Mouse (Mus musculus) hindbrain, embryonic 10.5 days (tissue): ENCODE results near the gene Nasp. TPM values are rescaled to one million over a fixed set of nuclear protein-coding genes. Genes with fewer than 3 reads are reported as not detected.

Source experiments
- DNase-seq: peaks from one replicate; pipeline ENCODE4 v3.0.0-alpha.2; 2017; ENCODE audit warnings: low spot score
- H3K27ac ChIP-seq: fragments of 300-500 bp; sonication (generic); 2 replicates; pipeline ENCODE4 v1.5.1; 2016; ENCODE audit warnings: mild to moderate bottlenecking, moderate library complexity
- H3K27me3 ChIP-seq: fragments of 300-500 bp; sonication (generic); 2 replicates; pipeline ENCODE4 v1.6.1; 2016; ENCODE audit warnings: mild to moderate bottlenecking; ENCODE audit not compliant: poor library complexity, insufficient read depth, severe bottlenecking
- H3K36me3 ChIP-seq: fragments of 300-500 bp; sonication (generic); 2 replicates; pipeline ENCODE4 v1.6.1; 2016; ENCODE audit warnings: mild to moderate bottlenecking, moderate library complexity
- H3K4me1 ChIP-seq: fragments of 300-500 bp; sonication (generic); replicated peaks from 2 replicates; pipeline ENCODE4 v1.6.1; 2016; ENCODE audit warnings: mild to moderate bottlenecking
- H3K4me3 ChIP-seq: fragments of 300-500 bp; sonication (generic); 2 replicates; pipeline ENCODE4 v1.5.1; 2016; ENCODE audit warnings: mild to moderate bottlenecking, moderate library complexity
- H3K9me3 ChIP-seq: fragments of 300-500 bp; sonication (generic); 2 replicates; pipeline ENCODE4 v1.6.1; 2016; ENCODE audit warnings: mild to moderate bottlenecking, moderate library complexity
- WGBS: fragments of 180-500 bp; shearing (Covaris S2); methylation state at CpG from one replicate; pipeline ENCODE4 v1.1.7; 2016; 5-methylcytosine and 5-hydroxymethylcytosine counted together
- polyA plus RNA-seq: library from polyadenylated mRNA; unstranded; fragments of >200 nt; fragmentation: Nextera tagmentation; extraction: Ambion mirVana; gene quantifications from 2 replicates; pipeline ENCODE4 v1.2.1, GENCODE M21; 2016

Nasp gene
- polyA plus RNA-seq, 1 experiment from 2014 or later = 178 TPM

DNA sequence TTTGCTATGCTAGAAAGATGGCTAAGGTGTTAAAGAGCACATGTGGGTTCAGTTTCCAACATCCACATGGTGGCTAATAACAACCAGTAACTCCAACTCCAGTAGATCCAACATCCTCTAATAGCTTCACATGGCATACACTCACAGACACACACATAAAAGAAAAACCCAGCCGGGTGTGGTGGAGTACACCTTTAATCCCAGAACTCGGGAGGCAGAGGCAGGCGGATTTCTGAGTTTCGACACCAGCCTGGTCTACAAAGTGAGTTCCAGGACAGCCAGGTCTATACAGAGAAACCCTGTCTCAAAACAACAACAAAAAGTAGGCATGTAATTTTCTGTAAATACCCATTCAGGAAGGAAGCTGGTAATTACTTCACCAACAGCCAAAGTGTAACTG, 2.9 kb downstream of the Nasp start:
- Histone ChIP-seq H3K4me1 (peaks cover 21% of the 10 kb centered on the region), H3K27me3 (no peaks in the 10 kb centered on the region), H3K36me3 (peaks cover 57% of the 10 kb centered on the region), H3K4me3 (peak overlapping the region; percentile 94), H3K9me3 (no peaks in the 10 kb centered on the region), H3K27ac (no peak overlapping the region)
- 91% methylated on average over 4 of the region's 4 CpGs for WGBS
- DNase-seq = no peak

DNA sequence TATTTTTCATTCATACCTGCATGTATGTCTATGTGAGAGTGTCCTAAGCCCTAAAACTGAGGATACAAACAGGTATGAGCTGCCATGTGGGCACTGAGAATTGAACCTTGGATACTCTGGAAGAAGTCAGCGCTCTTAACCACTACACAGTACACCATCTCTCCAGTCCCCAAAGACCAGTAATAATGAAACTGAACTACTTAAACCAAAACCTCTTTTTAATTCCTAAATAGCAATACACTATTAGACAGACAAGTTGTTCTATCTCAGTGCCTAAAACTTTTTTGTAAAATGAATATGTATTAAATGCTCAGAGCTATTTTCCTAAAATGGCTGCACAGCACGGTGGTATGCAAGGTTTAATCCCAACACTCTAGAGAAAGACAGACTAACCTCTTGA, 12.5 kb downstream of the Nasp start:
- H3K27me3 ChIP-seq = no peaks in the 10 kb centered on the region
- no peak overlapping the region for H3K27ac ChIP-seq
- 97% methylated on average over 2 of the region's 2 CpGs for WGBS
- no peaks in the 10 kb centered on the region for H3K4me1 ChIP-seq
- no peak overlapping the region for H3K4me3 ChIP-seq
- DNase-seq = no peak
- peaks cover 100% of the 10 kb centered on the region for H3K36me3 ChIP-seq
- no peaks in the 10 kb centered on the region for H3K9me3 ChIP-seq

DNA sequence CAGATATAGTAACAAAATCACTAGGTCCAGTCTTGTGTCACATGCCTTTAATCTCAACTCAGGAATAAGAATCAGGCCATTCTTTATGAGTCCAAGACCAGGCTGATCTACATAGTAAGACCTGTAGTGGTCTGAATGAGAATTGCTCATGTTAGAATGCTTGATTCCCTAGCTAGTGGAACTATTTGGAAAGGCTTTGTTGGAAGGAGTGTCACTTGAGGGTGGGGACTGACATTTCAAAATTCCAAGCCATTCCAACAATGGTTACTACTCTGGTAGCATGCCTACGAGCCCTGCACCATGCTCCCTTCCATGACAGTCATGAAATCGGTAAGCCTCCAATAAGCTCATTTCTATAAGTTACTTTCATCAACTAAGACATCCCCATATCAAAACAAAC, 15.1 kb downstream of the Nasp start:
- H3K27me3 ChIP-seq = no peaks in the 10 kb centered on the region
- 92% methylated on average over 2 of the region's 2 CpGs for WGBS
- no peak overlapping the region for H3K4me3 ChIP-seq
- no peaks in the 10 kb centered on the region for H3K4me1 ChIP-seq
- DNase-seq = no peak
- H3K36me3 ChIP-seq = peaks cover 100% of the 10 kb centered on the region
- H3K9me3 ChIP-seq = no peaks in the 10 kb centered on the region
- H3K27ac ChIP-seq = no peak overlapping the region

DNA sequence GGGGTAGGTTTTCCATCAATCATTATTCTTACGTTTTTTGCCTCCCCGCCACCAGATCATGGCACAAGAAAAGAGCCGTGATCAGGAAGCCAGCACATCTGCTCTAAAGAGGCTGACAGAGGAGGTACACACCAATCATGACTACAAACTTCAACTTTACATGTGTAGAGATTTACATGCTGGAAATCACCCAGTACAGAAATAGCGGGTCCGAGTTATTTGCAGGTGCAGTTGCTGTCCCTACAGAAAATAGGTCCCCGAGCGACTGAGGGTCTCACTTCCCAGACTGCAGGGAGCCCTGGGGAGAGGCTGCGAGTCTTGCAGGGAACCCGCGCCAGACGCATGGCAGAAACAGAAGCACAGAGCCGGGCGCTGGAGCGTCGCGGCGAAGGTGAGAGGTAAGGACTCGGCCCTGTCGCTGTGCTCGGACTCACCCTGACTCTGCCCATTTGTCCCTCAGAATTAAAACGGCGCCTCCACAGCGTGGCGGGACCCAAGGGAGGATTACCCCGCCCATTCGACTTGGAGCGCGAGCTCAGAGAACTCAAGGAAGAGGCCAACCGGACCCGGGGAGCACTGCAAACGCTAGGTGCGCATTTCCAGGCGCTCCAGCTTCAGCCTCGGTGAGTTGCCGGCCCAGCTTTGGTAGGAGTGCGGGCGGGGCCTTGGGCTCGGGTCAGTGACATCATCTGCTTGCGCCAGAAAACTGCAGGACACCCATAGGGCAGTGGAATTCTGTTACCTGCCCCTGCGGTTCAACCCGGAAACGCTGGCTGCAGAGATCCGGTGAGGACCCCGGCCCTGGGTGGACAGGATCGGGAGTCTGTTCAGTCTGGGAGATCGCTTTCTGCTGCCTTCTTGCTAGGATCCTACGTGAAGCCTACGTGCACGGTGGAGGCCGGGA, 30.5 kb downstream of the Nasp start:
- H3K4me3 ChIP-seq = peak overlapping the region; percentile 74
- H3K9me3 ChIP-seq = no peaks in the 10 kb centered on the region
- peaks cover 25% of the 10 kb centered on the region for H3K4me1 ChIP-seq
- no peaks in the 10 kb centered on the region for H3K27me3 ChIP-seq
- H3K36me3 ChIP-seq = peaks cover 63% of the 10 kb centered on the region
- peak; percentile 90 for DNase-seq
- H3K27ac ChIP-seq = peak overlapping the region; percentile 84
- 1% methylated on average over 50 of the region's 50 CpGs for WGBS

DNA sequence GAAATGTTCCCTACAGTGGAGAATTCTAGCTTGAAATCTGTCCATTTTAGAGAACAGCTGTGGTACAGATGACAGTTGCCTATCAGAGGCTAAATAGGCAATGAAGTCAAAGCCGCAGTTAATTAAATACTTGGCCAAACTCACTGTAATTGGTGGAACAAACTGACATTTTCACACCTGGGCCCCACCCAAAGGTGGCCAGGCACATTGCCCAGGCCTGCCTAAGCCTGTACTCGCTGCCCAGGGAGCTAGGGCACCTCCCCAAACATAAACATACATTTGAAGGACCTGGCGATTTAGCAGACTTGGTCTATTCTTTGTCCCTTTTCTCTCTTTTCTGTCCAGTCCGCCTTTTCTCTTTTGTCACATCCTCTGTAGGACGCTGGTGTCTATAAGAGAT, 31.4 kb downstream of the Nasp start, which contains the start of gene Ccdc17:
Gene Ccdc17 (plus strand): TSS at position 276 of the 400 bp plus-strand sequence.
- Histone ChIP-seq H3K27ac (peak within 1 kb of the TSS; percentile 84), H3K27me3 (no peaks in the 10 kb centered on the region), H3K9me3 (no peaks in the 10 kb centered on the region), H3K4me1 (peaks cover 25% of the 10 kb centered on the region), H3K36me3 (peaks cover 63% of the 10 kb centered on the region), H3K4me3 (peak within 1 kb of the TSS; percentile 74)
- WGBS = 28% methylated on average over 5 of the region's 5 CpGs
- DNase-seq = no peak

DNA sequence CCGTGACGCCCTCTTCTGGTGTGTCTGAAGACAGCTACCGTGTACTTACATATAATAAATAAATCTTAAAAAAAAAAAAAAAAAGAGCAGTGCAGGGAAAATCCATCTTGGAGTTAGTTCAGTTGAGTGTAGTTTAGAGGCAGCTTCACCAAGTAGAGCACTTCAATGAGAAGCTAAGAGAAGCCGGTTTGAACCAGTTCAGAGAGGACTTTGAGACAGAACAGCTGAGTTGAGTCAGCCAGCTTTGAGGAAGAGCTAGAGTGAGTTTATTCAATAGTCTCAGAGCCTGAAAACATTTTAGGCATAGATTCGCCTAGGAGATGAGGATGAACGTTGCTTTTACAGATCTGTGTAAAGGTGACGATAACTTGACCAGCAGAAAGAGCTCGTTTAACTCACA, 31.9 kb downstream of the Nasp start:
- H3K27ac ChIP-seq = no peak overlapping the region
- no peaks in the 10 kb centered on the region for H3K9me3 ChIP-seq
- no peaks in the 10 kb centered on the region for H3K27me3 ChIP-seq
- no peak for DNase-seq
- H3K36me3 ChIP-seq = peaks cover 63% of the 10 kb centered on the region
- peaks cover 25% of the 10 kb centered on the region for H3K4me1 ChIP-seq
- no peak overlapping the region for H3K4me3 ChIP-seq
- 80% methylated on average over 8 of the region's 8 CpGs for WGBS

DNA sequence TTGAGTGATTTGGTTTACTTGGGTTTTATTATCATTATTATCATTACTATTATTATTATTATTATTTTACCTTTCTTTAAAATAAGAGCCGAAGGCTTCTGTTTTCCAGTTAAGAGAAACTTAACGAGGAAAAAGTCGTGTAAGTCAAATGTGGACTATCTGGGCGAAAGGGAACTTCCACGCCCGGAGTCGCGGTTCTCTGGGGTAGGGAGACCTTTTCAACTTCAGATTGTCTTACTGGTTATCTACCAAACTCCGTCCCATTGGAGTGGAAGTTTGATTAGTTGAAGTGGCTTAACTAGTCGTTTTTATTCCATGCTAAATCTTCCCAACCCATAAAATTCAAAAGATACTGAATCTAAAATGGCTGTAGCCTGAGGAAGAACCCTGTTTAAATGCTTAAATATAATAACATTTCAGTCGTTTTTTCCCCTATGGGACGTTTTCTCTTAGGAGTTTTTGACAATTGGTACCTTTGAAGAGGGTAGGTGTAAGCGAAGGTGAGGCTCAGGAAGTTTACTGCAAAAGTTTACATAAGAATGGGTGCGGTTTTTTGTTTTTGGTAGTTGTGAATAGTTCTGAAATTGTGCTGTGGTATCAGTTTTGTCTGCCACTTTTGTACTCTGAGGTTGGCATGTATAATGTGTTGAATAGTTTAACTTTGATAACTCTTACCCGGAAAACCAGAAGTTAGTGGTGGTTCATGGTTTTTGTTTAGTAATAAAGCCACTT, 69.4 kb downstream of the Nasp start:
- Histone ChIP-seq H3K36me3 (peaks cover 36% of the 10 kb centered on the region), H3K9me3 (no peaks in the 10 kb centered on the region), H3K27me3 (no peaks in the 10 kb centered on the region), H3K4me3 (peak overlapping the region; percentile 82), H3K4me1 (peaks cover 24% of the 10 kb centered on the region), H3K27ac (peak overlapping the region; percentile 95)
- WGBS = 7% methylated on average over 15 of the region's 15 CpGs
- no peak for DNase-seq

DNA sequence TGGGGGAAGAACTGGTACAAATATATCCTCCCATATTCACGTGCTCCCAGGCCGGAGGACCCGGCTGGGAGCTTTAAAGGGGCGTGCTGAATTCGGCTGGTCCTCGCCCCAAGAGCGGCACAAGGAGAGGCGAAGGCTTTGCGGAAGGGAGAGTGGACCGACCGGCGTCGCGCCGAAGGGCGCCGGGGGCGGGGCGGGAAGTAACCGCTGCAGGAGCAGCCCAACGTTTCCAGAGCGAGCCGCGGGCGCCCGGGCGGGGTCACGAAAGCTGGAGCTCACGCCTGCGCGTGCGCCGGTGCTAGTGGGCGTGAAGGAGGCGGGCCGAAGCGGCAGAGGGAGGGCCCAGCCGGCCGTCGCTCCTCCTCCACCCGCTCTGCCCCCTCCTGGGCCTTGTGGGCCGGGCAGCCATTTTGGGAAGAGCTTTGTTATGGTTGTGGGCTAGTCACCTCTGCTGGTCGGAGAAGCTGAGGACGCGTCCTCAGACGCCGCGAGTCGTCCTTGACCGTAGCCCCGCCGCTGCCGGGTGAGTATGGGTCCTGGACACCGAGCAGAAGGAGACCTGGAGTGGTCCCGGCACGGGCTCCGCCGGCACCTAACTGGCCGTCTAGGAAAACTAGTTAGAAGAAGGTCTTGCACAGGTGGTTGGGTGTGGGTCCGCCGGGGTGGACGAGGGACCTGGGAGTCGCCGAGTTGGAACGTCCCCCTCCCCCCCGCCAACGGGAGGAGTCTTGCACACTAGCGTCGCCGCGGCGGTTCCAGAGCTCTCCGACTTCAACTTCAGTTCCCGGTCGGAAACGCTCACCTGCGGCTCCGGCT, 70.2 kb downstream of the Nasp start, which contains the start of gene Gpbp1l1:
Gene Gpbp1l1 (plus strand): TSS at position 353 of the 816 bp plus-strand sequence.
- WGBS = under 1% methylated on average over 78 of the region's 78 CpGs
- Histone ChIP-seq H3K9me3 (no peaks in the 10 kb centered on the region), H3K36me3 (peaks cover 38% of the 10 kb centered on the region), H3K27ac (peak within 1 kb of the TSS; percentile 95), H3K27me3 (no peaks in the 10 kb centered on the region), H3K4me1 (peaks cover 24% of the 10 kb centered on the region), H3K4me3 (peak within 1 kb of the TSS; percentile 82)
- peak; percentile 98 for DNase-seq

DNA sequence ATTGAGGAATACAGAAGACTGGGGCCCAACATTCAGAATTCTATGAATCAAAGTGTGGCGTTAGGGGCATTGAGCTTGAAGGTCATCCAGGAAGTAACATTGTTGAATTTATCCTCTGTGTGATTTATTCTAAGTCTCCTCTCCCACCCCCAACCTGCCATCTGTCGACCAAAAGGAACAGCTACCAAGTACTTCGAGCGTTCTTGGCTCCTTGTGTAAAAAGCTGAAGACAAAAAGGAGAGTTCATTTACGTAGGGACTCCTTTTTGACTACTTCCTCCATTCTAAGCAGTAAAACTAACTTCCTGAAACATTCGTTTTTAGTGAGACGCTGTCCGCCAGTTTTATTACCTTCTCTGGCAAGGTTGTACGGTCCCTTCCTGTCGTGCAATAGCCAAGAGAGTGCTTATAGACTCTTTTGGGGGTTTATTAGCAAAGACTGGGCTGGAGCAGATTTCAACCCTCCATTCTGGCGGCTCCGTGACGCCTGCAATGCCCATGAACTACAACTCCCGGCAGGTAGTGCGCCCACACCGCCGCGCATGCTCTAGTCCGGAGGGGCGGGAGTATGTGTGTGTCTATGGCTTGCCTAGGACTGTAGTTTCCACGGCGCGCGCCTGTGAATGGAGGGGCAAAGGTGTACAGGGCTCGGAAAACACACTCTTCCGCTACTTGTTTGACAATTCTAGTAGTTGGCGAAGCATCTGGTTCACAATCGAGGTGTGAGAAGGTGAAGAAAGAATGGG, 71.0 kb downstream of the Nasp start:
- peak; percentile 91 for DNase-seq
- Histone ChIP-seq H3K4me3 (peak overlapping the region; percentile 82), H3K9me3 (no peaks in the 10 kb centered on the region), H3K36me3 (peaks cover 35% of the 10 kb centered on the region), H3K27ac (peak overlapping the region; percentile 95), H3K4me1 (peaks cover 24% of the 10 kb centered on the region), H3K27me3 (no peaks in the 10 kb centered on the region)
- under 1% methylated on average over 28 of the region's 28 CpGs for WGBS

DNA sequence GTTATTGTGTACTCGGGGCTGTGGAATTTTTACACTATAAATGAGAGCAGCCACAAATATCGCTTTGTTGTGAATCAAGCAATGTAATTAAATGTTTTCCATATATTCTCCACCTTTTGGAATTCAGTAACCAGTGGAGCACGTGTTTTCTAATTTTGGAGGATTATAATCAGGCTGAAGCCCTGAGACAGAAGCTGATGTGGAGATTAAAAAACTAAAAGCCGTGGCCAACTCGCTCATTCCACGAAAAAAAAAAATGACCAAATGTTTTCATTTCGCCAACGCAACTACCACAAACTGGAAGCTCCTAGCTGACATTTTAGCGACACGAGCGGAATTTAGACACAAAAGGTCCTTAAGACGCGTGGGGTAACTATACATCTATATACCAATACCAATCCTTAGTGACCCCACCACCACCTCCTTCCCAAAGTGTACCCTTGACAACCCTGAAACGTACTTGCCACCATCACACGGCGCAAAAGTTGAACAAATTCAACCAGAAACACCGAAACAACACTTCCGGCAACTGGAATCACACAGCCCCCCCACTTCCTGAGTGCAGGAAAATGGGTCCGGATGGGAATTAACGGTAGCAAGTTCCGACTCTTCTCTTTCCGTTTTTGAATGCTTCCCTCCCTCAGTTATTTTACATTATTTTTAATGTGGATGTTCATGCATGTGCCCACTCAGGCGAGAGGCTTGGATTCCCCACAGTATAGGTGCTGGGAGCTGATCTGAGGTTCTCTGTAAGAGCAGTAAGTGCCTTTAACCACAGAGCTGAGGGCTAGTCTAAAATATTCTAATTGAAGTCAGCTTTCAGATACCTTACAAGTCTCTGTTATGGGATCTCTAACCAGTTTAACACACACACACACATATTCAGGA, 72.1 kb downstream of the Nasp start, which contains the start of gene Tmem69:
Gene Tmem69 (minus strand): TSS at position 524 of the 888 bp plus-strand sequence.
- H3K4me1 ChIP-seq = peaks cover 24% of the 10 kb centered on the region
- WGBS = 5% methylated on average over 23 of the region's 23 CpGs
- peak; percentile 79 for DNase-seq
- no peaks in the 10 kb centered on the region for H3K27me3 ChIP-seq
- peaks cover 26% of the 10 kb centered on the region for H3K36me3 ChIP-seq
- H3K27ac ChIP-seq = peak within 1 kb of the TSS; percentile 95
- H3K9me3 ChIP-seq = no peaks in the 10 kb centered on the region
- H3K4me3 ChIP-seq = peak within 1 kb of the TSS; percentile 82

DNA sequence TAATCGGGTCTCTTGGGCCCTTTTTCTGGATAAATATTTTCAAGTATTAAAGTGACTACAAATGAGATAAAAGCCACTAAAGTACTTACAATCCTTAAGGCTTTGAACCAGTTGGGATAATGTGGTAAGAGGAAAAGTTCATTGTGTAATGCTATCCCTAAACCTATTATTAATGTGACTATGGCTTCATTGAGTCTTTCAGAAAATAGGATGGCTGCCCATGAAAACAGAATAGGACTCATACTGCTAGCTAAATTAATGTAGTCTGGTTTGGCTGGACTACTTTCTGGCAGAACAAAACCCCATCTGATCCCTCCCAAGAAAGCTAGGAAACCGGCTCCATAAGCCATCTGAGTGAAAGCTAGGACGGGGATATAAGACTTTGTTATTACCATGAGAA, 74.7 kb downstream of the Nasp start:
- H3K27me3 ChIP-seq = no peaks in the 10 kb centered on the region
- no peaks in the 10 kb centered on the region for H3K9me3 ChIP-seq
- H3K36me3 ChIP-seq = peaks cover 21% of the 10 kb centered on the region
- WGBS = 89% methylated on average over 3 of the region's 3 CpGs
- no peak overlapping the region for H3K4me3 ChIP-seq
- DNase-seq = no peak
- H3K4me1 ChIP-seq = peaks cover 11% of the 10 kb centered on the region
- no peak overlapping the region for H3K27ac ChIP-seq
